Mouse (Mus musculus) spleen, adult 2 months (tissue): ENCODE results near the gene Espn. TPM values are rescaled to one million over a fixed set of nuclear protein-coding genes. Genes with fewer than 3 reads are reported as not detected.

Experiments used
- DNase-seq, 2 experiments: peaks; one replicate each; pipeline versions ENCODE4 v3.0.0 to v3.0.0-alpha.2; 2012 to 2021; ENCODE audit warnings: low spot score in 2 of 2, low read depth in 1 of 2
- H3K27ac ChIP-seq: fragments of 200-500 bp; 2 replicates; pipeline ENCODE4 v1.5.1; 2012; ENCODE audit warnings: low read length, inconsistent platforms; ENCODE audit not compliant: insufficient read depth
- H3K27me3 ChIP-seq: fragments of 200-500 bp; 2 replicates; pipeline ENCODE4 v1.6.1; 2012; ENCODE audit warnings: mild to moderate bottlenecking, moderate library complexity, low read length, inconsistent platforms; ENCODE audit not compliant: control insufficient read depth, insufficient read depth
- H3K36me3 ChIP-seq: fragments of 200-500 bp; 2 replicates; pipeline ENCODE4 v1.6.1; 2012; ENCODE audit warnings: mild to moderate bottlenecking, low read length, inconsistent platforms; ENCODE audit not compliant: control insufficient read depth, insufficient read depth
- H3K4me1 ChIP-seq: fragments of 200-500 bp; 2 replicates; pipeline ENCODE4 v1.6.1; 2011; ENCODE audit warnings: inconsistent platforms; ENCODE audit not compliant: control insufficient read depth, insufficient read depth, insufficient read length
- H3K4me3 ChIP-seq: fragments of 200-500 bp; 2 replicates; pipeline ENCODE4 v1.5.1; 2011; ENCODE audit warnings: mild to moderate bottlenecking, inconsistent platforms; ENCODE audit not compliant: insufficient read depth, insufficient read length; ENCODE audit errors: extremely low read depth
- CTCF ChIP-seq: fragments of 200-500 bp; IDR thresholded peaks from 2 replicates; pipeline ENCODE4 v1.5.1; 2011; ENCODE audit warnings: mild to moderate bottlenecking, inconsistent platforms; ENCODE audit not compliant: insufficient read depth, insufficient read length, insufficient replicate concordance; ENCODE audit errors: extremely low read depth
- POLR2A ChIP-seq: fragments of 200-500 bp; IDR thresholded peaks from 2 replicates; pipeline ENCODE4 v1.6.1; 2011; ENCODE audit warnings: low read depth, low read length, inconsistent platforms
- WGBS: fragments of 180-500 bp; shearing (Covaris S2); methylation state at CpG from one replicate; pipeline ENCODE4 v1.1.7; 2018; 5-methylcytosine and 5-hydroxymethylcytosine counted together
- polyA plus RNA-seq: library from polyadenylated mRNA; depleted of rRNA; stranded (reverse); fragments of >200 nt; gene quantifications from 2 replicates; pipeline ENCODE4 v1.2.3, GENCODE M21; 2012

Espn gene
- polyA plus RNA-seq, 1 experiment: 2.1 TPM

GRCm38 (mm10) chr4:152084616-152085015 is 67.6 kb downstream of the Espn start:
- no peaks in the 10 kb centered on the region; the same call in none of the 2 replicates for H3K4me1 ChIP-seq
- no peak overlapping the region for H3K4me3 ChIP-seq
- H3K27ac ChIP-seq: no peak overlapping the region
- peaks cover 9% of the 10 kb centered on the region for H3K27me3 ChIP-seq
- TF ChIP-seq CTCF: no peak
- TF ChIP-seq POLR2A: no peak
- no peak for DNase-seq
- no peaks in the 10 kb centered on the region for H3K36me3 ChIP-seq
- 83% methylated on average over 7 of the region's 7 CpGs for WGBS

GRCm38 (mm10) chr4:152083611-152084220 is 68.5 kb downstream of the Espn start:
- TF ChIP-seq POLR2A: no peak
- WGBS: 88% methylated on average over 7 of the region's 7 CpGs
- Histone ChIP-seq H3K27ac (no peak overlapping the region), H3K36me3 (no peaks in the 10 kb centered on the region), H3K4me1 (no peaks in the 10 kb centered on the region; the same call in none of the 2 replicates), H3K27me3 (peaks cover 9% of the 10 kb centered on the region), H3K4me3 (no peak overlapping the region)
- DNase-seq: no peak

GRCm38 (mm10) chr4:152079931-152080330 is 72.2 kb downstream of the Espn start:
- Histone ChIP-seq H3K27ac (no peak overlapping the region), H3K27me3 (0 out of 2 replicates have a peak, but pooled peaks cover 1% of the 10 kb centered on the region), H3K4me3 (no peak overlapping the region), H3K4me1 (no peaks in the 10 kb centered on the region), H3K36me3 (no peaks in the 10 kb centered on the region)
- 25% methylated on average over 7 of the region's 7 CpGs for WGBS
- DNase-seq: no peak
- TF ChIP-seq CTCF (no peak), POLR2A (no peak)

- H3K36me3 ChIP-seq: no peaks in the 10 kb centered on the region
- TF ChIP-seq CTCF: no peak
- H3K4me3 ChIP-seq: no peak overlapping the region
- H3K4me1 ChIP-seq: no peaks in the 10 kb centered on the region
- 87% methylated on average over 3 of the region's 3 CpGs for WGBS
- no peak overlapping the region for H3K27ac ChIP-seq
- 0 out of 2 replicates have a peak, but pooled peaks cover 1% of the 10 kb centered on the region for H3K27me3 ChIP-seq
- DNase-seq: no peak
These were observed 72.9 kb downstream of the Espn start for GRCm38 (mm10) chr4:152079261-152079660.

GRCm38 (mm10) chr4:152078105-152078530 is 74.1 kb downstream of the Espn start:
- Histone ChIP-seq H3K27ac (no peak overlapping the region), H3K36me3 (no peaks in the 10 kb centered on the region), H3K4me3 (no peak overlapping the region), H3K27me3 (no peaks in the 10 kb centered on the region), H3K4me1 (no peaks in the 10 kb centered on the region)
- no peak for DNase-seq
- 84% methylated on average over 10 of the region's 10 CpGs for WGBS
- TF ChIP-seq CTCF (no peak), POLR2A (no peak)

- 96% methylated on average over 9 of the region's 9 CpGs for WGBS
These were observed 75.0 kb downstream of the Espn start for GRCm38 (mm10) chr4:152077191-152077590.

GRCm38 (mm10) chr4:152074548-152074947 is 77.6 kb downstream of the Espn start:
- no peak overlapping the region for H3K27ac ChIP-seq
- H3K27me3 ChIP-seq: 0 out of 2 replicates have a peak, but pooled peaks cover 1% of the 10 kb centered on the region
- 93% methylated on average over 9 of the region's 9 CpGs for WGBS
- TF ChIP-seq CTCF: no peak
- no peak for TF ChIP-seq POLR2A
- no peaks in the 10 kb centered on the region for H3K4me1 ChIP-seq
- H3K36me3 ChIP-seq: no peaks in the 10 kb centered on the region
- DNase-seq: no peak
- no peak overlapping the region for H3K4me3 ChIP-seq

More at GRCm38 (mm10) chr4:152077191-152077590, 75.0 kb downstream of the Espn start:
- Histone ChIP-seq H3K4me3 (no peak overlapping the region), H3K27me3 (0 out of 2 replicates have a peak, but pooled peaks cover 1% of the 10 kb centered on the region), H3K36me3 (no peaks in the 10 kb centered on the region), H3K27ac (no peak overlapping the region), H3K4me1 (no peaks in the 10 kb centered on the region)
- TF ChIP-seq CTCF (no peak), POLR2A (no peak)
- DNase-seq: no peak
